Mouse (Mus musculus) thymus, adult 2 months (tissue): ENCODE measurements around the gene Aplp2. TPM values are rescaled to one million over a fixed set of nuclear protein-coding genes. Genes with fewer than 3 reads are reported as not detected.

Experiments used
- DNase-seq: peaks from one replicate; pipeline ENCODE4 v3.0.0; 2021
- H3K27ac ChIP-seq: fragments of 200-500 bp; 2 replicates; pipeline ENCODE4 v1.5.1; 2012; ENCODE audit warnings: low read length, control low read depth; ENCODE audit not compliant: control insufficient read depth, insufficient read depth
- H3K27me3 ChIP-seq: fragments of 200-500 bp; 2 replicates; pipeline ENCODE4 v1.6.1; 2012; ENCODE audit warnings: mild to moderate bottlenecking, low read length, moderate library complexity, mixed read lengths; ENCODE audit not compliant: control insufficient read depth, insufficient read depth
- H3K36me3 ChIP-seq: fragments of 200-500 bp; 2 replicates; pipeline ENCODE4 v1.6.1; 2012; ENCODE audit warnings: mild to moderate bottlenecking, low read length, moderate library complexity; ENCODE audit not compliant: control insufficient read depth, insufficient read depth
- H3K4me1 ChIP-seq: fragments of 200-500 bp; replicated peaks from 2 replicates; pipeline ENCODE4 v1.6.1; 2012; ENCODE audit warnings: low read length; ENCODE audit not compliant: control insufficient read depth, insufficient read depth
- H3K4me3 ChIP-seq: fragments of 200-500 bp; 2 replicates; pipeline ENCODE4 v1.5.1; 2012; ENCODE audit warnings: mild to moderate bottlenecking, low read length, control low read depth, moderate library complexity; ENCODE audit not compliant: control insufficient read depth, insufficient read depth
- CTCF ChIP-seq: fragments of 200-500 bp; IDR thresholded peaks from 2 replicates; pipeline ENCODE4 v1.5.1; 2012; ENCODE audit warnings: mild to moderate bottlenecking, control low read depth, low read length, moderate library complexity, borderline replicate concordance; ENCODE audit not compliant: control insufficient read depth, poor library complexity, insufficient read depth; ENCODE audit errors: extremely low read depth
- POLR2A ChIP-seq: fragments of 200-500 bp; IDR thresholded peaks from 2 replicates; pipeline ENCODE4 v1.6.1; 2012; ENCODE audit warnings: mild to moderate bottlenecking, low read length, control low read depth, moderate library complexity; ENCODE audit not compliant: control insufficient read depth, poor library complexity, insufficient read depth; ENCODE audit errors: extremely low read depth
- WGBS: fragments of 180-500 bp; shearing (Covaris S2); methylation state at CpG from one replicate; pipeline ENCODE4 v1.1.7; 2018; 5-methylcytosine and 5-hydroxymethylcytosine counted together
- polyA plus RNA-seq: library from polyadenylated mRNA; depleted of rRNA; stranded (reverse); fragments of >200 nt; gene quantifications from 2 replicates; pipeline ENCODE4 v1.2.3, GENCODE M21; 2012

Gene Aplp2
- polyA plus RNA-seq, 1 experiment = 188 TPM

- no peaks in the 10 kb centered on the region for H3K4me1 ChIP-seq
- no peaks in the 10 kb centered on the region for H3K27me3 ChIP-seq
- no peak overlapping the region for H3K4me3 ChIP-seq
- DNase-seq = no peak
- no peak overlapping the region for H3K27ac ChIP-seq
- no peaks in the 10 kb centered on the region for H3K36me3 ChIP-seq
- no peak for TF ChIP-seq POLR2A
- no peak for TF ChIP-seq CTCF
- WGBS = 97% methylated on average over 5 of the region's 5 CpGs
These were observed 27.2 kb downstream of the Aplp2 start for GRCm38 (mm10) chr9:31184439-31184838.

GRCm38 (mm10) chr9:31183061-31183460, 28.6 kb downstream of the Aplp2 start:
- no peak for DNase-seq
- Histone ChIP-seq H3K4me1 (no peaks in the 10 kb centered on the region), H3K36me3 (no peaks in the 10 kb centered on the region), H3K27ac (no peak overlapping the region), H3K4me3 (no peak overlapping the region), H3K27me3 (no peaks in the 10 kb centered on the region)
- 90% methylated on average over 4 of the region's 4 CpGs for WGBS
- TF ChIP-seq POLR2A = no peak
- no peak for TF ChIP-seq CTCF

- H3K4me1 ChIP-seq = no peaks in the 10 kb centered on the region
- DNase-seq = no peak
- TF ChIP-seq CTCF (no peak), POLR2A (no peak)
- no peaks in the 10 kb centered on the region for H3K36me3 ChIP-seq
- H3K27me3 ChIP-seq = no peaks in the 10 kb centered on the region
- no peak overlapping the region for H3K27ac ChIP-seq
- WGBS = 92% methylated on average over 10 of the region's 10 CpGs
- no peak overlapping the region for H3K4me3 ChIP-seq
These were observed 30.1 kb downstream of the Aplp2 start for GRCm38 (mm10) chr9:31181291-31182085.

- 94% methylated on average over 6 of the region's 6 CpGs for WGBS
- TF ChIP-seq CTCF (no peak), POLR2A (no peak)
- H3K36me3 ChIP-seq = no peaks in the 10 kb centered on the region
These were observed 33.9 kb downstream of the Aplp2 start for GRCm38 (mm10) chr9:31177692-31178091.

GRCm38 (mm10) chr9:31176379-31177130, 35.1 kb downstream of the Aplp2 start:
- 89% methylated on average over 8 of the region's 8 CpGs for WGBS
- no peak for TF ChIP-seq POLR2A
- no peak for TF ChIP-seq CTCF
- H3K4me1 ChIP-seq = no peaks in the 10 kb centered on the region
- no peaks in the 10 kb centered on the region for H3K27me3 ChIP-seq
- no peak overlapping the region for H3K4me3 ChIP-seq
- no peak overlapping the region for H3K27ac ChIP-seq
- H3K36me3 ChIP-seq = no peaks in the 10 kb centered on the region
- DNase-seq = no peak

More at GRCm38 (mm10) chr9:31177692-31178091, 33.9 kb downstream of the Aplp2 start:
- Histone ChIP-seq H3K4me3 (no peak overlapping the region), H3K4me1 (no peaks in the 10 kb centered on the region), H3K27me3 (no peaks in the 10 kb centered on the region), H3K27ac (no peak overlapping the region)
- DNase-seq = no peak

- DNase-seq = no peak
- WGBS = 96% methylated on average over 3 of the region's 3 CpGs
- Histone ChIP-seq H3K27ac (no peak overlapping the region), H3K4me1 (no peaks in the 10 kb centered on the region), H3K27me3 (no peaks in the 10 kb centered on the region), H3K4me3 (no peak overlapping the region), H3K36me3 (no peaks in the 10 kb centered on the region)
- TF ChIP-seq POLR2A (no peak), CTCF (no peak)
These were observed 35.6 kb downstream of the Aplp2 start for GRCm38 (mm10) chr9:31175978-31176377.

- no peak for DNase-seq
- H3K36me3 ChIP-seq = no peaks in the 10 kb centered on the region
- H3K4me1 ChIP-seq = no peaks in the 10 kb centered on the region
- no peaks in the 10 kb centered on the region for H3K27me3 ChIP-seq
- H3K27ac ChIP-seq = no peak overlapping the region
- no peak overlapping the region for H3K4me3 ChIP-seq
- WGBS = 98% methylated on average over 6 of the region's 6 CpGs
- TF ChIP-seq POLR2A (no peak), CTCF (no peak)
These were observed 36.3 kb downstream of the Aplp2 start for GRCm38 (mm10) chr9:31175346-31175745.
